Mouse (Mus musculus): ENCODE data around the gene Cyp2j5.
A peak's percentile ranks its signal among the peaks of the same experiment; 100 is the strongest.
"Not testable (repeated sequence)": the region's sequence is repeated elsewhere in the genome, so short reads cannot be mapped to it uniquely, and the experiment has no call there.

The Cyp2j5 gene

GRCm38 (mm10) chr4:96663991-96664390 is at the start of gene Cyp2j5:
Cyp2j5 (minus strand) TSS chr4:96664154.
- no peak for DNase-seq (ENCODE audit: low read depth, low spot score)

- DNase-seq (ENCODE audit: low read depth, low spot score), result peak; percentile 50
Measured at GRCm38 (mm10) chr4:96705281-96705951, 41.5 kb upstream of the Cyp2j5 start.

GRCm38 (mm10) chr4:96698218-96698561 is 34.2 kb upstream of the Cyp2j5 start:
- DNase-seq (ENCODE audit: low read depth, low spot score), result no peak

- peak; percentile 41 for DNase-seq (ENCODE audit: low read depth, low spot score)
Measured at GRCm38 (mm10) chr4:96697511-96698217, 33.7 kb upstream of the Cyp2j5 start.

GRCm38 (mm10) chr4:96696614-96697360 is 32.8 kb upstream of the Cyp2j5 start:
- DNase-seq (ENCODE audit: low read depth, low spot score), result peak; percentile 73

GRCm38 (mm10) chr4:96687358-96687803 is 23.4 kb upstream of the Cyp2j5 start:
- DNase-seq (ENCODE audit: low read depth, low spot score), result no peak

GRCm38 (mm10) chr4:96683474-96683873 is 19.5 kb upstream of the Cyp2j5 start:
- DNase-seq (ENCODE audit: low read depth, low spot score), result no peak

- DNase-seq (ENCODE audit: low read depth, low spot score), result no peak
Measured at GRCm38 (mm10) chr4:96680966-96681365, 17.0 kb upstream of the Cyp2j5 start.

- no peak for DNase-seq (ENCODE audit: low read depth, low spot score)
Measured at GRCm38 (mm10) chr4:96680233-96680632, 16.3 kb upstream of the Cyp2j5 start.

GRCm38 (mm10) chr4:96664668-96665454 is 907 bp upstream of the Cyp2j5 start:
- no peak for DNase-seq (ENCODE audit: low read depth, low spot score)

GRCm38 (mm10) chr4:96635455-96635854 is 28.5 kb downstream of the Cyp2j5 start:
- no peak for DNase-seq (ENCODE audit: low read depth, low spot score)

GRCm38 (mm10) chr4:96622474-96622873 is 41.5 kb downstream of the Cyp2j5 start:
- DNase-seq (ENCODE audit: low read depth, low spot score), result no peak

- no peak for DNase-seq (ENCODE audit: low read depth, low spot score)
Measured at GRCm38 (mm10) chr4:96591791-96592150, 72.2 kb downstream of the Cyp2j5 start.

GRCm38 (mm10) chr4:96590911-96591790 is 72.8 kb downstream of the Cyp2j5 start, which contains the start of gene Cyp2j9:
Cyp2j9 (minus strand) TSS chr4:96591578.
- peak; percentile 25 for DNase-seq (ENCODE audit: low read depth, low spot score)

- no peak for DNase-seq (ENCODE audit: low read depth, low spot score)
Measured at GRCm38 (mm10) chr4:96581425-96582088, 82.4 kb downstream of the Cyp2j5 start.

GRCm38 (mm10) chr4:96580351-96580750 is 83.6 kb downstream of the Cyp2j5 start:
- not testable (repeated sequence) for DNase-seq (ENCODE audit: low read depth, low spot score)

Measured in forelimb bud, embryonic 11.5 days (tissue).